Mouse (Mus musculus) stomach, embryonic 16.5 days (tissue): ENCODE data around the gene Mrpl36. TPM values are rescaled to one million over a fixed set of nuclear protein-coding genes. Genes with fewer than 3 reads are reported as not detected.

Experiments
- ATAC-seq: fragments of 200-750 bp; cut with Nextera tagmentation; 2 replicates; pipeline ENCODE4 v1.8.0; 2017; ENCODE audit warnings: moderate number of reproducible peaks, moderate TSS enrichment; ENCODE audit not compliant: insufficient read depth, low FRiP score
- H3K27ac ChIP-seq: fragments of 300-500 bp; sonication (generic); 2 replicates; pipeline ENCODE4 v1.5.1; 2014; ENCODE audit warnings: low read length
- H3K27me3 ChIP-seq: fragments of 300-500 bp; sonication (generic); 2 replicates; pipeline ENCODE4 v1.6.1; 2014; ENCODE audit warnings: low read length, control low read depth, mixed read lengths; ENCODE audit not compliant: control insufficient read depth, insufficient read depth
- H3K36me3 ChIP-seq: fragments of 300-500 bp; sonication (generic); 2 replicates; pipeline ENCODE4 v1.6.1; 2014; ENCODE audit warnings: low read length; ENCODE audit not compliant: control insufficient read depth, insufficient read depth
- H3K4me1 ChIP-seq: fragments of 300-500 bp; sonication (generic); 2 replicates; pipeline ENCODE4 v1.6.1; 2014; ENCODE audit warnings: low read length, control low read depth, mixed read lengths; ENCODE audit not compliant: control insufficient read depth, insufficient read depth
- H3K4me2 ChIP-seq: fragments of 300-500 bp; sonication (generic); 2 replicates; pipeline ENCODE4 v1.6.1; 2014; ENCODE audit warnings: low read depth, low read length, mixed read lengths
- H3K4me3 ChIP-seq: fragments of 300-500 bp; sonication (generic); replicated peaks from 2 replicates; pipeline ENCODE4 v1.5.1; 2014; ENCODE audit warnings: mild to moderate bottlenecking, low read length
- H3K9ac ChIP-seq: fragments of 300-500 bp; sonication (generic); 2 replicates; pipeline ENCODE4 v1.6.1; 2014; ENCODE audit warnings: low read length
- H3K9me3 ChIP-seq: fragments of 300-500 bp; sonication (generic); replicated peaks from 2 replicates; pipeline ENCODE4 v1.6.1; 2016; ENCODE audit warnings: low read length, control low read depth; ENCODE audit not compliant: control insufficient read depth
- WGBS: fragments of 180-500 bp; shearing (Covaris S2); extraction: QIAGEN DNeasy Blood & Tissue Kit; methylation state at CpG from one replicate; pipeline ENCODE4 v1.1.7; 2014; 5-methylcytosine and 5-hydroxymethylcytosine counted together
- polyA plus RNA-seq: library from polyadenylated mRNA; unstranded; fragments of >200 nt; fragmentation: Nextera tagmentation; extraction: Ambion mirVana; gene quantifications from 2 replicates; pipeline ENCODE4 v1.2.1, GENCODE M21; 2015

The Mrpl36 gene
- polyA plus RNA-seq, 1 experiment from 2014 or later: 122 TPM

DNA sequence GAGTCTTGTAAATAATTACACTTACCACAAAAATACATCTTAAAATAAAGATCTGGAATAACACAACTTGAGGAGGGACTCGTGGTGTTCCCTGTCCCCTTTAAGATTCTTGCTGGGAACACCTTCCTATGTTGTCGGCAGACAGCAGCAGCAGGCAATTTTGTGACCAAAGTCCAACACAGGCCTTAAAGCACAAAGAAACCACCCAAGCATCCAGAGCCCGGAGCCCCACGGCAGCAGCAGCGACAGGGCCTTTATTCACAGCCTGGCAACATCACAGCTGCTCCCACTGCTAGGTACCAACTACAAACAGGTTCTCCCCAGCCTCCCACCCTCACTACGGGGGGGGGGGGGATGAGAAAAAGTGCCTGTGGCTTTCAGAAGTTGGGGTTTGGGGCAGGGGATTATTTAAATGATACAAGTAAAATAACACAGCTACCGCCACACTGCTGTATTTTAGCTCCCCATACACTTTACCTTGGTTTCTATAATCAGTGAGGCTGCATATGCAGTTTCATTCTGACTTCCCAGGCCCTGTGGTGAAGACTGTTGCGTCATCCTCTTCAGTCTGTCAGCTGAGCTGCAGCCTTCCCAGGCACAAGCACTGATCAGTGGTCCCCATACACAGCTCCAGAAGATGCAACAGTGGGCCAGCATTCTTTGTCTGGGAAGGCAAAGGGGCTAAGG lies 22.8 kb upstream of the Mrpl36 start:
- no peak overlapping the region for H3K9ac ChIP-seq
- no peaks in the 10 kb centered on the region for H3K9me3 ChIP-seq
- no peaks in the 10 kb centered on the region for H3K4me1 ChIP-seq
- no peaks in the 10 kb centered on the region for H3K36me3 ChIP-seq
- H3K27ac ChIP-seq: no peak overlapping the region
- ATAC-seq: no peak
- 48% methylated on average over 8 of the region's 8 CpGs for WGBS
- no peak overlapping the region for H3K4me3 ChIP-seq
- no peak overlapping the region for H3K4me2 ChIP-seq
- H3K27me3 ChIP-seq: peaks cover 5% of the 10 kb centered on the region; the same call in 1 of the 2 replicates

GRCm38 (mm10) chr13:73306085-73306410 lies 22.3 kb upstream of the Mrpl36 start:
- 70% methylated on average over 4 of the region's 4 CpGs for WGBS
- H3K4me2 ChIP-seq: no peak overlapping the region

GRCm38 (mm10) chr13:73306430-73306829 lies 21.9 kb upstream of the Mrpl36 start:
- Histone ChIP-seq H3K4me2 (no peak overlapping the region), H3K36me3 (no peaks in the 10 kb centered on the region), H3K4me3 (no peak overlapping the region), H3K27ac (no peak overlapping the region), H3K9ac (no peak overlapping the region), H3K4me1 (no peaks in the 10 kb centered on the region), H3K9me3 (no peaks in the 10 kb centered on the region), H3K27me3 (peaks cover 5% of the 10 kb centered on the region; the same call in 1 of the 2 replicates)
- no peak for ATAC-seq
- WGBS: 75% methylated on average over 4 of the region's 4 CpGs

More at GRCm38 (mm10) chr13:73306085-73306410, 22.3 kb upstream of the Mrpl36 start:
- no peaks in the 10 kb centered on the region for H3K36me3 ChIP-seq
- H3K9ac ChIP-seq: no peak overlapping the region
- H3K9me3 ChIP-seq: no peaks in the 10 kb centered on the region
- H3K27ac ChIP-seq: no peak overlapping the region
- no peak for ATAC-seq
- no peaks in the 10 kb centered on the region for H3K4me1 ChIP-seq
- H3K27me3 ChIP-seq: peaks cover 5% of the 10 kb centered on the region; the same call in 1 of the 2 replicates
- H3K4me3 ChIP-seq: no peak overlapping the region

DNA sequence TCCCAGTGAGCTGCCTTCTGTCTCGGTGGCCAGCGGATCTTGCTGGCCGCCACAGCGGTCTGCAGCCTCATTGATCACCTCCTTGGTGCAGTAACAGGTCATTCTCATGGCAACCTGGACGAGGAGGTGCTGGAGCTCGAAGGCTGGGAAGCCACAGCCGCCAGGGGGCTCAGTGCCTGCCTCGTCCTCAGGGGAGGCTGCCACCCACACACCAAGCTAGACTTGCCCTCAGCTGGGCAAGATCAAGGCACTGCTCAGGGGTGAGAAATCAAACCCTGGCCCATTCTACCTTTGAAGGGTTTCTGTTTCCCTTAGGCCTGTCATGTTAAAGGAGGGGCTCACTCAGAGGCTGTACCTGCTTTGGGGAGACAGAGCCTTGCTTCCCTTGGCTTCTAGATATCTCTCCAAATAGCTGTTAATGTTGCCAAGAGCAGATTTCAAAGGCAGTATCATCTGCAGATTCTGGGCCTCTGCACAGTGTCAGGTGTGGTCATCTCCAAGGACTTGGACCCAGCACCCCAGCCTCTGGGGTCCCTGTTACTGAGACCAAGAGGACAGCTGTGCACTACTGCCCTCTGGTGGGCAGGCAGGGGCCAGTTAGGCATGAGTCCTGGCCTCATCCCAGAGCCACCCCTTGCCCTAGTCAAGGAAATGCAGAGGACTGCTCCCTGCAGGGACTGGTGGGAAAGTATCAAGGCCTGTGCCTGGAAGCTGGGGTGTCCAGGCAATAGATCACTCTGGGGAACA lies 18.0 kb upstream of the Mrpl36 start:
- Histone ChIP-seq H3K36me3 (no peaks in the 10 kb centered on the region), H3K4me3 (no peak overlapping the region), H3K9me3 (no peaks in the 10 kb centered on the region), H3K4me2 (no peak overlapping the region), H3K9ac (no peak overlapping the region), H3K27ac (no peak overlapping the region), H3K4me1 (no peaks in the 10 kb centered on the region), H3K27me3 (peaks cover 5% of the 10 kb centered on the region; the same call in 1 of the 2 replicates)
- WGBS: 17% methylated on average over 8 of the region's 8 CpGs
- peak; percentile 69; the same call in 1 of the 2 replicates for ATAC-seq

- no peak overlapping the region for H3K4me2 ChIP-seq
- H3K27ac ChIP-seq: no peak overlapping the region
- H3K9me3 ChIP-seq: peaks cover 5% of the 10 kb centered on the region
- H3K4me3 ChIP-seq: no peak overlapping the region
- H3K27me3 ChIP-seq: no peaks in the 10 kb centered on the region
- no peaks in the 10 kb centered on the region for H3K4me1 ChIP-seq
- 95% methylated on average over 4 of the region's 4 CpGs for WGBS
- no peak overlapping the region for H3K9ac ChIP-seq
- H3K36me3 ChIP-seq: peaks cover 34% of the 10 kb centered on the region
- no peak for ATAC-seq
Measured at GRCm38 (mm10) chr13:73320048-73320447, 8.3 kb upstream of the Mrpl36 start.

DNA sequence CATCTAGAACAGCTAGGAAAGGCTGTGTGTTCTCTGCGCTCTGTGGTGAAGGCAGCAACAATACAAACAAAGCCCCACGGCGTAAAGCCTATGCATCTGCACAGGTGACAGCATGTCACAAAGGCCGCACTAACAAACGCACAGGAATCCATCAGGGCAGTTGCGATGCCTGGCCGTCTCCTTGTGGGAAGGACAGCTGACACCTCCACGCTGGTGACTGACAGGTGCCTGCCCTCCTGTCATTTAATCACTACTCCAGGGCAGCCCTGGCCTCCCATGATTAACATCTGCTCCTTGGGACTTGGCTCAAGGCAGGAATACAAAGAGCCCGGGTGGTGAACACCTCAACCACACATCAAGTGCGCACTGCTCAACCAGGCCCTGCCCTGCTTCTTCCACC lies 5.7 kb upstream of the Mrpl36 start:
- no peak overlapping the region for H3K4me3 ChIP-seq
- H3K27me3 ChIP-seq: no peaks in the 10 kb centered on the region
- H3K4me2 ChIP-seq: no peak overlapping the region
- 85% methylated on average over 10 of the region's 10 CpGs for WGBS
- peaks cover 6% of the 10 kb centered on the region; the same call in 1 of the 2 replicates for H3K4me1 ChIP-seq
- no peaks in the 10 kb centered on the region; the same call in 1 of the 2 replicates for H3K9me3 ChIP-seq
- peaks cover 25% of the 10 kb centered on the region for H3K36me3 ChIP-seq
- H3K27ac ChIP-seq: no peak overlapping the region
- ATAC-seq: no peak
- H3K9ac ChIP-seq: no peak overlapping the region

- ATAC-seq: no peak
- no peaks in the 10 kb centered on the region for H3K9me3 ChIP-seq
- 94% methylated on average over 4 of the region's 4 CpGs for WGBS
- peaks cover 8% of the 10 kb centered on the region; the same call in 1 of the 2 replicates for H3K4me1 ChIP-seq
- H3K36me3 ChIP-seq: peaks cover 17% of the 10 kb centered on the region
- H3K27ac ChIP-seq: no peak overlapping the region
- no peaks in the 10 kb centered on the region for H3K27me3 ChIP-seq
- H3K4me3 ChIP-seq: no peak overlapping the region
- H3K9ac ChIP-seq: no peak overlapping the region
- no peak overlapping the region for H3K4me2 ChIP-seq
Measured at GRCm38 (mm10) chr13:73323406-73323805, 4.9 kb upstream of the Mrpl36 start.

GRCm38 (mm10) chr13:73330844-73331501 lies 2.7 kb downstream of the Mrpl36 start:
- H3K27me3 ChIP-seq: no peaks in the 10 kb centered on the region
- H3K4me1 ChIP-seq: peaks cover 20% of the 10 kb centered on the region
- under 1% methylated on average over 42 of the region's 42 CpGs for WGBS
- ATAC-seq: peak; percentile 90
- peak overlapping the region; percentile 40 for H3K27ac ChIP-seq
- no peaks in the 10 kb centered on the region for H3K9me3 ChIP-seq
- H3K9ac ChIP-seq: peak overlapping the region; percentile 96
- peak overlapping the region; percentile 93 for H3K4me3 ChIP-seq
- peak overlapping the region; percentile 96 for H3K4me2 ChIP-seq
- H3K36me3 ChIP-seq: no peaks in the 10 kb centered on the region

GRCm38 (mm10) chr13:73331736-73332135 lies 3.4 kb downstream of the Mrpl36 start:
- 42% methylated on average over 3 of the region's 3 CpGs for WGBS
- H3K4me3 ChIP-seq: peak overlapping the region; percentile 93
- no peaks in the 10 kb centered on the region for H3K27me3 ChIP-seq
- ATAC-seq: no peak
- peak overlapping the region; percentile 96 for H3K4me2 ChIP-seq
- H3K27ac ChIP-seq: no peak overlapping the region
- peaks cover 20% of the 10 kb centered on the region for H3K4me1 ChIP-seq
- H3K9ac ChIP-seq: peak overlapping the region; percentile 96
- H3K36me3 ChIP-seq: no peaks in the 10 kb centered on the region
- no peaks in the 10 kb centered on the region for H3K9me3 ChIP-seq
